ENCODE assay signal across 30 mouse cellular contexts in genomic region chr17:63836641-63837040, GRCm38 (mm10). TPM values are rescaled to one million over a fixed set of nuclear protein-coding genes. Genes with fewer than 3 reads are reported as not detected.
DNase-seq lines count a peak whose midpoint lies in the region; ATAC-seq lines count a peak whose summit lies in the region.
"Had no signal": no experiment of that assay in that cellular context is flagged by ENCODE, and none has a peak within 500 bp of the region (broad histone marks: within the 10 kb centered on the region; RNA-seq: fewer than 3 reads in every experiment).

No protein-coding gene starts in this region.

- peak; percentile 72; the same call in 1 of the 2 replicates for ATAC-seq in forebrain, embryonic 14.5 days
- ATAC-seq: intestine, postnatal 0 days; Patski had no signal

- no peaks in the 10 kb centered on the region for H3K27me3 ChIP-seq in forebrain, embryonic 14.5 days (replicated peaks; ENCODE audit: control insufficient read depth, insufficient read depth, low read length)
- no peaks in the 10 kb centered on the region for H3K27me3 ChIP-seq in forebrain, embryonic 10.5 days (ENCODE audit: poor library complexity, severe bottlenecking)
- H3K27me3 ChIP-seq: embryonic facial prominence, embryonic 12.5 days; embryonic facial prominence, embryonic 15.5 days; hindbrain, embryonic 12.5 days; hindbrain, embryonic 15.5 days; Patski had no signal

- H3K4me3 ChIP-seq in forebrain, embryonic 14.5 days (ENCODE audit: low read depth, low read length) = no peak overlapping the region
- no peak overlapping the region for H3K4me3 ChIP-seq in forebrain, embryonic 10.5 days
- H3K4me3 ChIP-seq: embryonic facial prominence, embryonic 12.5 days; embryonic facial prominence, embryonic 15.5 days; heart, adult 2 months; hindbrain, embryonic 12.5 days; hindbrain, embryonic 15.5 days had no signal

- no peaks in the 10 kb centered on the region for H3K36me3 ChIP-seq in forebrain, embryonic 14.5 days (ENCODE audit: control insufficient read depth, insufficient read depth, low read length)
- no peaks in the 10 kb centered on the region for H3K36me3 ChIP-seq in forebrain, embryonic 10.5 days (replicated peaks)
- H3K36me3 ChIP-seq: embryonic facial prominence, embryonic 12.5 days; embryonic facial prominence, embryonic 15.5 days; G1E; hindbrain, embryonic 12.5 days; hindbrain, embryonic 15.5 days had no signal

- 63% methylated on average over 8 of the region's 8 CpGs for WGBS in forebrain, embryonic 14.5 days
- WGBS in forebrain, embryonic 10.5 days = 88% methylated on average over 8 of the region's 8 CpGs

- H3K4me2 ChIP-seq in forebrain, embryonic 14.5 days (ENCODE audit: low read length) = no peak overlapping the region
- H3K4me2 ChIP-seq: embryonic facial prominence, embryonic 12.5 days; embryonic facial prominence, embryonic 15.5 days; heart, embryonic 11.5 days; hindbrain, embryonic 12.5 days; hindbrain, embryonic 15.5 days had no signal

- no peak overlapping the region for H3K27ac ChIP-seq in forebrain, embryonic 14.5 days (ENCODE audit: low read depth, low read length)
- H3K27ac ChIP-seq in forebrain, embryonic 10.5 days = no peak overlapping the region
- H3K27ac ChIP-seq: embryonic facial prominence, embryonic 12.5 days; embryonic facial prominence, embryonic 15.5 days; heart, adult 2 months; hindbrain, embryonic 12.5 days; hindbrain, embryonic 15.5 days had no signal

- no peaks in the 10 kb centered on the region for H3K9me3 ChIP-seq in forebrain, embryonic 14.5 days (replicated peaks; ENCODE audit: control insufficient read depth, low read length)
- H3K9me3 ChIP-seq in forebrain, embryonic 10.5 days = peaks cover 4% of the 10 kb centered on the region; the same call in 1 of the 2 replicates
- H3K9me3 ChIP-seq: embryonic facial prominence, embryonic 12.5 days; embryonic facial prominence, embryonic 15.5 days; G1E; hindbrain, embryonic 15.5 days had no signal

- intact Hi-C loops in left cerebral cortex, postnatal 25 days (cut with DNase I) = no loop called here

- no peak overlapping the region for H3K9ac ChIP-seq in forebrain, embryonic 14.5 days (ENCODE audit: low read length)
- H3K9ac ChIP-seq: embryonic facial prominence, embryonic 12.5 days; embryonic facial prominence, embryonic 15.5 days; hindbrain, embryonic 12.5 days; hindbrain, embryonic 15.5 days had no signal

- peak; percentile 60 for DNase-seq in forebrain, embryonic 14.5 days (ENCODE audit: low spot score)
- DNase-seq in forebrain, embryonic 10.5 days (ENCODE audit: extremely low spot score, low spot score) = no peak
- DNase-seq in heart, adult 11 months = peak; percentile 31
- DNase-seq in heart, adult 9 months (ENCODE audit: low spot score in 2 of 2) = no peak
- DNase-seq in brain, adult 2 months (ENCODE audit: low read depth, low spot score) = peak; percentile 23
- DNase-seq in brain, embryonic 18.5 days (ENCODE audit: low read depth, low spot score) = peak; percentile 32
- DNase-seq in right cerebral cortex, adult 18-20 months = no peak
- no peak for DNase-seq in left cerebral cortex, postnatal 25 days (ENCODE audit: low spot score in 2 of 2)
- DNase-seq: adrenal gland, postnatal 10 days; adrenal gland, postnatal 36 days; B cell, adult 2 months; cerebellum, adult 18-20 months; cerebellum, adult 9-10 months; cerebellum, postnatal 25 days; gastrocnemius, postnatal 25 days; heart, adult 2 months; kidney, adult 2 months had no signal

- peaks cover 5% of the 10 kb centered on the region; the same call in 1 of the 2 replicates for H3K4me1 ChIP-seq in forebrain, embryonic 14.5 days (ENCODE audit: control insufficient read depth, insufficient read depth, low read length)
- peaks cover 11% of the 10 kb centered on the region for H3K4me1 ChIP-seq in forebrain, embryonic 10.5 days
- H3K4me1 ChIP-seq: embryonic facial prominence, embryonic 12.5 days; embryonic facial prominence, embryonic 15.5 days; hindbrain, embryonic 12.5 days; hindbrain, embryonic 15.5 days had no signal

RNA-seq across cellular contexts. Expression of gene Fer, which starts 26.2 kb away (rescaled TPM):
- 31.8 and 36.0 TPM in 2 replicates for polyA plus RNA-seq in forebrain, embryonic 14.5 days (2014; fragmentation: Nextera tagmentation; extraction: Ambion mirVana)
- 27.1 and 31.4 TPM in 2 replicates for polyA plus RNA-seq in forebrain, embryonic 10.5 days (2016; fragmentation: Nextera tagmentation; extraction: Ambion mirVana)
- total RNA-seq in left cerebral cortex, postnatal 25 days (2021) = 10 to 100 TPM; 29.8 to 30.1 TPM

RNA-seq across cellular contexts. Expression of gene A930002H24Rik, which starts 26.9 kb away (rescaled TPM):
- 1.3 and 3.7 TPM in 2 replicates for polyA plus RNA-seq in forebrain, embryonic 14.5 days (2014; fragmentation: Nextera tagmentation; extraction: Ambion mirVana)
- polyA plus RNA-seq in forebrain, embryonic 10.5 days (2016; fragmentation: Nextera tagmentation; extraction: Ambion mirVana) = 1.8 and 1.9 TPM in 2 replicates
- total RNA-seq in left cerebral cortex, postnatal 25 days (2021) = 1 to 10 TPM in 1 of 2 experiments, not detected in 1; 1.1 TPM
- total RNA-seq: CH12.LX; common myeloid progenitor, adult 5-6 weeks; G1E; gastrocnemius, adult 8-10 months; gastrocnemius, postnatal 25 days; heart, adult 2 months; heart, postnatal 25 days; hematopoietic stem cell, adult 5-6 weeks had no signal

Comparison
In these comparisons a context has a peak if more than half of its experiments do, and no peak if none do; other contexts are left out.
1. DNase-seq: peak in forebrain, embryonic 14.5 days (single experiment), heart, adult 11 months (single experiment), brain, adult 2 months (single experiment) and brain, embryonic 18.5 days (single experiment); none in forebrain, embryonic 10.5 days (single experiment), heart, adult 9 months (0 of 2), right cerebral cortex, adult 18-20 months (single experiment) and left cerebral cortex, postnatal 25 days (0 of 2).